In the genomic region with DNA sequence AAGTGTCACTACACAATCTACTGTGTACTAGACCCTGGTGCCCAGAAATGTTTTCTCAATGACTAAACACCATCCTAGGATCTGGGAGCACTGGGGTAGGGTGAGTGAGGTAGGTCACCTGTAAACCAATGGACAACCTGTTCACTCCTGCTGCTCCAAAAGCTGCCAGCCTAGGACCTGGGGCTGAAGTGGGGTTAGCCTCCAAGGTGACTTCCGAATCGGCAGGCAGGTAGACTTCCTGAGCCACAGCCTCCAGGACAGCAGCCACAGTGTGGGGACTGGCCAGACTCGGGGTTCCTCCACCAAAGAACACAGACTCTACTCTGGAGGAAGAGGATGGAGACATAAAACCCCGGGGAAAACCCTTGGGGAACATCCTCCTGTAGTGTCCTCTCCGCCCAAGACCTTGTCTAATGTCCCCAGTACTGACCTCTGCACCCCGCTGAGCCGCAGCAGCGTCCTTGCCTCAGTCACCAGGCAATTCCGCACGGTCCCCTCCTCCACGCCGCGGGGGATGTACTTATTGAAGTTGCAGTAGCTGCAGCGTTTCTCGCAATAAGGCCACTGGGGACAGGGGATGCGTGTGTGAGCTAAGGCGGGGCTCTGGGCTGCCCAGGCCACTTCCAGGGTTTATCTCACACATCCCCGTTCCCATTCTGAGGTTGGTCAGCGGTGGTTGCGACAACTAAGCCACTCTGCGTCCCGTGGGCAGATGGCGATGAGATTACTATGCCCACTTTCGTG, we compare ENCODE assay signal across 7 mouse cellular contexts. TPM values are rescaled to one million over a fixed set of nuclear protein-coding genes. Genes with fewer than 3 reads are reported as not detected.
DNase-seq lines count a peak whose midpoint lies in the region; ATAC-seq and TF ChIP-seq lines count a peak whose summit lies in the region.

No protein-coding gene starts in this region.

- peak overlapping the region; percentile 50 for H3K4me2 ChIP-seq in CH12.LX (ENCODE audit: insufficient read depth, low read depth, poor library complexity, severe bottlenecking)
- H3K4me2 ChIP-seq in embryonic facial prominence, embryonic 15.5 days (replicated peaks) = peak overlapping the region; percentile 74
- peak overlapping the region; percentile 99 for H3K4me2 ChIP-seq in heart, postnatal 0 days (ENCODE audit: low read depth, low read length)

- peak overlapping the region; percentile 59 to 94 (median 64) for H3K4me3 ChIP-seq in CH12.LX (replicated peaks in 1 of 3; ENCODE audit: low read depth in 2 of 3, low read length in 2 of 3, poor library complexity in 1 of 3)
- H3K4me3 ChIP-seq in embryonic facial prominence, embryonic 15.5 days (replicated peaks) = peak overlapping the region; percentile 68
- H3K4me3 ChIP-seq in heart, postnatal 0 days (ENCODE audit: low read depth, low read length) = peak overlapping the region; percentile 68

- no peaks in the 10 kb centered on the region for H3K27me3 ChIP-seq in CH12.LX (replicated peaks)
- no peaks in the 10 kb centered on the region for H3K27me3 ChIP-seq in embryonic facial prominence, embryonic 15.5 days
- H3K27me3 ChIP-seq in heart, postnatal 0 days (ENCODE audit: control insufficient read depth, insufficient read depth, low read length) = no peaks in the 10 kb centered on the region

- TF ChIP-seq RAD21 in CH12.LX (IDR thresholded peaks at IDR 0.05; ENCODE audit: low read depth, low read length) = no peak

- in situ Hi-C loops in CH12.LX (cut with MboI; ENCODE audit: low pct_ligation_motif_present, low pct_unique_long_range_greater_than_20kb, low sequenced_read_pairs) = no loop called here

- TF ChIP-seq EP300 in CH12.LX (IDR thresholded peaks at IDR 0.05; ENCODE audit: low read length) = no peak
- TF ChIP-seq EP300 in heart, postnatal 0 days (IDR thresholded peaks at IDR 0.05; ENCODE audit: low read depth) = no peak; the same call in 1 of the 2 replicates

- 8% methylated on average over 24 of the region's 24 CpGs for WGBS in embryonic facial prominence, embryonic 15.5 days
- WGBS in heart, postnatal 0 days = 8% methylated on average over 24 of the region's 24 CpGs

- H3K9ac ChIP-seq in CH12.LX (ENCODE audit: insufficient read depth, low read depth) = peak overlapping the region; percentile 28
- H3K9ac ChIP-seq in embryonic facial prominence, embryonic 15.5 days = peak overlapping the region; percentile 54
- H3K9ac ChIP-seq in heart, postnatal 0 days (replicated peaks; ENCODE audit: low read depth, low read length) = peak overlapping the region; percentile 75

- peaks cover 0 to 34% of the 10 kb centered on the region in 2 experiments for H3K36me3 ChIP-seq in CH12.LX (replicated peaks in 1 of 2; ENCODE audit: control insufficient read depth in 1 of 2, insufficient read depth in 1 of 2, low read length in 1 of 2)
- H3K36me3 ChIP-seq in embryonic facial prominence, embryonic 15.5 days = no peaks in the 10 kb centered on the region
- H3K36me3 ChIP-seq in heart, postnatal 0 days (replicated peaks; ENCODE audit: control insufficient read depth, insufficient read depth, low read length) = no peaks in the 10 kb centered on the region

- H3K4me1 ChIP-seq in CH12.LX (ENCODE audit: control insufficient read depth in 1 of 2, insufficient read depth in 2 of 2) = peaks cover 2 to 25% of the 10 kb centered on the region in 2 experiments
- peaks cover 32% of the 10 kb centered on the region for H3K4me1 ChIP-seq in embryonic facial prominence, embryonic 15.5 days
- peaks cover 10% of the 10 kb centered on the region for H3K4me1 ChIP-seq in heart, postnatal 0 days (ENCODE audit: control insufficient read depth, insufficient read depth)

- dilution Hi-C loops in CH12.LX (cut with MboI; ENCODE audit: extremely low pct_ligation_motif_present, extremely low pct_unique_long_range_greater_than_20kb, low sequenced_read_pairs) = no loop called here

- TF ChIP-seq CTCF in CH12.LX (conservative IDR thresholded peaks at IDR 0.05 in 1 of 2, IDR thresholded peaks at IDR 0.05 in 1 of 2; ENCODE audit: low read depth in 2 of 2, low read length in 2 of 2) = no peak
- TF ChIP-seq CTCF in heart, postnatal 0 days (IDR thresholded peaks at IDR 0.05; ENCODE audit: low read depth) = no peak

- peak; percentile 34 for DNase-seq in CH12.LX (ENCODE audit: extremely low read depth)
- DNase-seq in adrenal gland, adult 8-10 months = peak; percentile 64
- peak; percentile 43 for DNase-seq in heart, postnatal 0 days (ENCODE audit: low spot score)
- peak; percentile 63 to 73 for DNase-seq in kidney, postnatal 4 days
- peak; percentile 38 for DNase-seq in lung, postnatal 36 days
- DNase-seq in right cerebral cortex, postnatal 10 days (ENCODE audit: low spot score in 2 of 2) = peak; percentile 72 to 74

- TF ChIP-seq POLR2A in CH12.LX (IDR thresholded peaks at IDR 0.05; ENCODE audit: low read depth, low read length) = no peak

- ATAC-seq in embryonic facial prominence, embryonic 15.5 days (ENCODE audit: insufficient number of reproducible peaks, low FRiP score, low TSS enrichment, low read depth) = no peak
- peak; percentile 16 for ATAC-seq in heart, postnatal 0 days (ENCODE audit: insufficient read depth, low read depth)

- peaks cover 3% of the 10 kb centered on the region for H3K9me3 ChIP-seq in CH12.LX (replicated peaks; ENCODE audit: low read length)
- no peaks in the 10 kb centered on the region for H3K9me3 ChIP-seq in embryonic facial prominence, embryonic 15.5 days (replicated peaks)
- H3K9me3 ChIP-seq in heart, postnatal 0 days (replicated peaks; ENCODE audit: control insufficient read depth, low read length) = no peaks in the 10 kb centered on the region

- no peak overlapping the region for H3K27ac ChIP-seq in CH12.LX (ENCODE audit: insufficient read depth, low read depth)
- 0 out of 2 replicates have a peak overlapping the region, but pooled peaks have one; percentile 93 for H3K27ac ChIP-seq in embryonic facial prominence, embryonic 15.5 days (replicated peaks)
- H3K27ac ChIP-seq in heart, postnatal 0 days (ENCODE audit: low read depth) = peak overlapping the region; percentile 93

- no peaks in the 10 kb centered on the region for H3K79me2 ChIP-seq in CH12.LX (replicated peaks; ENCODE audit: control insufficient read depth, extremely low read depth, insufficient read depth, poor library complexity, severe bottlenecking)

TF ChIP-seq in CH12.LX, 34 proteins besides CTCF, POLR2A, EP300 and RAD21:
- TF ChIP-seq MAZ (IDR thresholded peaks at IDR 0.05; ENCODE audit: low read depth, low read length) (no peak), GABPA (IDR thresholded peaks at IDR 0.05; ENCODE audit: insufficient replicate concordance, low read depth, low read length) (no peak)
TF ChIP-seq in CH12.LX: peak in this region for 0.

RNA-seq across cellular contexts. Expression of a gene that starts 0.8 kb away (rescaled TPM):
- total RNA-seq in CH12.LX (2012; rRNA removed) (6.0 and 7.3 TPM in 2 replicates), CH12.LX (2014; rRNA removed) (7.2 and 9.3 TPM in 2 replicates)
- 8.6 and 9.2 TPM in 2 replicates for polyA plus RNA-seq in CH12.LX (2012; ENCODE audit: insufficient read length, low read depth)
- total RNA-seq in adrenal gland, adult 8-10 months (2022) = 10 to 100 TPM; 15.3 to 35.4 (median 25.1) TPM
- 4.3 and 5.4 TPM in 2 replicates for polyA plus RNA-seq in embryonic facial prominence, embryonic 15.5 days (2015; fragmentation: Nextera tagmentation; extraction: Ambion mirVana)
- total RNA-seq in heart, postnatal 0 days (2014; rRNA removed; ENCODE audit: low replicate concordance) = 14.5 and 17.7 TPM in 2 replicates
- polyA plus RNA-seq in heart, postnatal 0 days (2015; fragmentation: Nextera tagmentation; extraction: Ambion mirVana) = 9.2 and 9.8 TPM in 2 replicates

RNA-seq across cellular contexts. Expression of a gene that starts 16.6 kb away (rescaled TPM):
- total RNA-seq in CH12.LX (2012; rRNA removed) (0.13 and 0.17 TPM in 2 replicates), CH12.LX (2014; rRNA removed) (not detected in 2 replicates)
- polyA plus RNA-seq in CH12.LX (2012; ENCODE audit: insufficient read length, low read depth) = 0.41 and 0.53 TPM in 2 replicates
- under 1 TPM in 1 of 4 experiments, not detected in 3; 0.21 TPM for total RNA-seq in adrenal gland, adult 8-10 months (2022)
- 7.5 and 12.0 TPM in 2 replicates for polyA plus RNA-seq in embryonic facial prominence, embryonic 15.5 days (2015; fragmentation: Nextera tagmentation; extraction: Ambion mirVana)
- total RNA-seq in heart, postnatal 0 days (2014; rRNA removed; ENCODE audit: low replicate concordance) = not detected in 2 replicates
- polyA plus RNA-seq in heart, postnatal 0 days (2015; fragmentation: Nextera tagmentation; extraction: Ambion mirVana) = 0.36 and 4.4 TPM in 2 replicates

RNA-seq across cellular contexts. Expression of a gene that starts 26.7 kb away (rescaled TPM):
- total RNA-seq in CH12.LX (2012; rRNA removed) (1.3 and 3.1 TPM in 2 replicates), CH12.LX (2014; rRNA removed) (0.08 and 0.43 TPM in 2 replicates)
- 0.98 and 1.1 TPM in 2 replicates for polyA plus RNA-seq in CH12.LX (2012; ENCODE audit: insufficient read length, low read depth)
- 10 to 100 TPM; 10.3 to 17.9 (median 13.4) TPM for total RNA-seq in adrenal gland, adult 8-10 months (2022)
- polyA plus RNA-seq in embryonic facial prominence, embryonic 15.5 days (2015; fragmentation: Nextera tagmentation; extraction: Ambion mirVana) = 4.0 and 5.8 TPM in 2 replicates
- 3.2 and 4.7 TPM in 2 replicates for total RNA-seq in heart, postnatal 0 days (2014; rRNA removed; ENCODE audit: low replicate concordance)
- 3.5 and 3.7 TPM in 2 replicates for polyA plus RNA-seq in heart, postnatal 0 days (2015; fragmentation: Nextera tagmentation; extraction: Ambion mirVana)

RNA-seq across cellular contexts. Expression of a gene that starts 48.4 kb away (rescaled TPM):
- total RNA-seq in CH12.LX (2012; rRNA removed) = 0.04 TPM in 1 of 2 replicates, not detected in the other
- total RNA-seq in CH12.LX (2014; rRNA removed) = 0.05 TPM in 1 of 2 replicates, not detected in the other
- 0.11 and 0.19 TPM in 2 replicates for polyA plus RNA-seq in CH12.LX (2012; ENCODE audit: insufficient read length, low read depth)
- total RNA-seq in adrenal gland, adult 8-10 months (2022) = 10 to 100 TPM; 45.0 to 65.6 (median 56.0) TPM
- polyA plus RNA-seq in embryonic facial prominence, embryonic 15.5 days (2015; fragmentation: Nextera tagmentation; extraction: Ambion mirVana) = 11.7 and 11.8 TPM in 2 replicates
- total RNA-seq in heart, postnatal 0 days (2014; rRNA removed; ENCODE audit: low replicate concordance) = 32.5 and 44.4 TPM in 2 replicates
- 11.4 and 13.3 TPM in 2 replicates for polyA plus RNA-seq in heart, postnatal 0 days (2015; fragmentation: Nextera tagmentation; extraction: Ambion mirVana)

RNA-seq across cellular contexts. Expression of a gene that starts 53.5 kb away (rescaled TPM):
- 4.9 and 7.5 TPM in 2 replicates for total RNA-seq in CH12.LX (2012; rRNA removed)
- 4.1 and 4.5 TPM in 2 replicates for total RNA-seq in CH12.LX (2014; rRNA removed)
- polyA plus RNA-seq in CH12.LX (2012; ENCODE audit: insufficient read length, low read depth) = 24.1 and 25.7 TPM in 2 replicates
- 100 to 1,000 TPM; 191 to 242 (median 213) TPM for total RNA-seq in adrenal gland, adult 8-10 months (2022)
- polyA plus RNA-seq in embryonic facial prominence, embryonic 15.5 days (2015; fragmentation: Nextera tagmentation; extraction: Ambion mirVana) = 5.9 and 6.1 TPM in 2 replicates
- 6.6 and 8.9 TPM in 2 replicates for total RNA-seq in heart, postnatal 0 days (2014; rRNA removed; ENCODE audit: low replicate concordance)
- polyA plus RNA-seq in heart, postnatal 0 days (2015; fragmentation: Nextera tagmentation; extraction: Ambion mirVana) = 2.6 and 2.7 TPM in 2 replicates
